Mouse (Mus musculus) frontal cortex, postnatal 25 days (tissue): ENCODE data around the gene Dnah11.
A peak's percentile ranks its signal among the peaks of the same experiment; 100 is the strongest.

ENCODE experiments used
- DNase-seq, 2 experiments: peaks; one replicate each; pipeline ENCODE4 v3.0.0; 2022; ENCODE audit warnings: low spot score in 2 of 2

The Dnah11 gene

GRCm38 (mm10) chr12:118198386-118199093, at the start of gene Dnah11:
Gene Dnah11 (minus strand): TSS chr12:118199043.
- DNase-seq, result peak; percentile 6 to 30

- no peak for DNase-seq
Measured at GRCm38 (mm10) chr12:118221182-118221581, 22.3 kb upstream of the Dnah11 start.

GRCm38 (mm10) chr12:118220062-118220461, 21.2 kb upstream of the Dnah11 start:
- DNase-seq, result no peak

GRCm38 (mm10) chr12:118212163-118212562, 13.3 kb upstream of the Dnah11 start:
- no peak for DNase-seq

GRCm38 (mm10) chr12:118196583-118196982, 2.3 kb downstream of the Dnah11 start:
- no peak for DNase-seq

- no peak for DNase-seq
Measured at GRCm38 (mm10) chr12:118189535-118189934, 9.3 kb downstream of the Dnah11 start.

- DNase-seq, result no peak
Measured at GRCm38 (mm10) chr12:118187663-118188062, 11.2 kb downstream of the Dnah11 start.

GRCm38 (mm10) chr12:118186881-118187489, 11.9 kb downstream of the Dnah11 start:
- no peak for DNase-seq

GRCm38 (mm10) chr12:118186120-118186880, 12.5 kb downstream of the Dnah11 start:
- DNase-seq, result no peak

- no peak for DNase-seq
Measured at GRCm38 (mm10) chr12:118184731-118185130, 14.1 kb downstream of the Dnah11 start.

- DNase-seq, result no peak
Measured at GRCm38 (mm10) chr12:118177756-118178155, 21.1 kb downstream of the Dnah11 start.

- DNase-seq, result no peak
Measured at GRCm38 (mm10) chr12:118164785-118165184, 34.1 kb downstream of the Dnah11 start.

- no peak for DNase-seq
Measured at GRCm38 (mm10) chr12:118156986-118157385, 41.9 kb downstream of the Dnah11 start.

- no peak for DNase-seq
Measured at GRCm38 (mm10) chr12:118147521-118148033, 51.3 kb downstream of the Dnah11 start.

GRCm38 (mm10) chr12:118128116-118128515, 70.7 kb downstream of the Dnah11 start:
- no peak for DNase-seq

GRCm38 (mm10) chr12:118119668-118120067, 79.2 kb downstream of the Dnah11 start:
- DNase-seq, result no peak

- DNase-seq, result no peak
Measured at GRCm38 (mm10) chr12:118112599-118112998, 86.2 kb downstream of the Dnah11 start.

GRCm38 (mm10) chr12:118111896-118112295, 86.9 kb downstream of the Dnah11 start:
- DNase-seq, result no peak

GRCm38 (mm10) chr12:118107719-118108118, 91.1 kb downstream of the Dnah11 start:
- DNase-seq, result no peak

GRCm38 (mm10) chr12:118104520-118104919, 94.3 kb downstream of the Dnah11 start:
- DNase-seq, result no peak

GRCm38 (mm10) chr12:118099694-118100093, 99.1 kb downstream of the Dnah11 start:
- DNase-seq, result no peak

- DNase-seq, result no peak
Measured at GRCm38 (mm10) chr12:118098257-118098656, 100.6 kb downstream of the Dnah11 start.
